Mouse (Mus musculus) left cerebral cortex, postnatal 10 days (tissue): Measurements from ENCODE around the gene Dmpk. TPM values are rescaled to one million over a fixed set of nuclear protein-coding genes. Genes with fewer than 3 reads are reported as not detected.

Experiments
- DNase-seq, 2 experiments: peaks; one replicate each; pipeline ENCODE4 v3.0.0; 2021 to 2022; ENCODE audit warnings: low spot score in 2 of 2, mixed read lengths in 1 of 2; ENCODE audit errors: extremely low spot score in 1 of 2
- intact Hi-C: fragments of 180-260 bp; cut with DNase I; formaldehyde crosslinking; loops from one replicate; pipeline ENCODE4 v1.15.1; 2025
- total RNA-seq, 2 experiments: library from RNA; stranded (reverse); gene quantifications; 2 replicates each; pipeline ENCODE4 v1.2.3; 2021

Gene Dmpk
- total RNA-seq, 2 experiments from 2014 or later = 30.2 to 31.5 TPM

- intact Hi-C loops = loop anchor here (5.0 kb wide), 1 partner anchor 41 kb away; no protein-coding TSS in a partner anchor
- DNase-seq = peak in 1 of 2 experiments; percentile 54
Measured at GRCm38 (mm10) chr7:19073504-19073903, 10.1 kb upstream of the Dmpk start.

- intact Hi-C loops = loop anchor here (5.0 kb wide), 1 partner anchor 42 kb away; no protein-coding TSS in a partner anchor
- DNase-seq = no peak
Measured at GRCm38 (mm10) chr7:19074494-19074893, 9.2 kb upstream of the Dmpk start.

GRCm38 (mm10) chr7:19075231-19075630 is 8.4 kb upstream of the Dmpk start:
- intact Hi-C loops = no loop called here
- no peak for DNase-seq

- intact Hi-C loops = no loop called here
- DNase-seq = peak; percentile 98
Measured at GRCm38 (mm10) chr7:19075723-19076585, 7.7 kb upstream of the Dmpk start, which contains the start of gene Dmwd. Dmwd (plus strand) TSS chr7:19076227.

- intact Hi-C loops = no loop called here
- no peak for DNase-seq
Measured at GRCm38 (mm10) chr7:19076586-19076991, 7.1 kb upstream of the Dmpk start.

GRCm38 (mm10) chr7:19077761-19078160 is 5.9 kb upstream of the Dmpk start:
- intact Hi-C loops = no loop called here

GRCm38 (mm10) chr7:19078732-19079131 is 4.9 kb upstream of the Dmpk start:
- intact Hi-C loops = no loop called here
- no peak for DNase-seq

More at GRCm38 (mm10) chr7:19077761-19078160, 5.9 kb upstream of the Dmpk start:
- no peak for DNase-seq

- no peak for DNase-seq
- intact Hi-C loops = no loop called here
Measured at GRCm38 (mm10) chr7:19080451-19080950, 3.1 kb upstream of the Dmpk start.

GRCm38 (mm10) chr7:19082171-19082570 is 1.5 kb upstream of the Dmpk start:
- DNase-seq = no peak

GRCm38 (mm10) chr7:19083096-19083495 is 553 bp upstream of the Dmpk start:
- no peak for DNase-seq
- intact Hi-C loops = no loop called here

More at GRCm38 (mm10) chr7:19082171-19082570, 1.5 kb upstream of the Dmpk start:
- intact Hi-C loops = no loop called here

- intact Hi-C loops = no loop called here
- DNase-seq = no peak
Measured at GRCm38 (mm10) chr7:19084277-19084771, 675 bp downstream of the Dmpk start.

- intact Hi-C loops = no loop called here
- no peak for DNase-seq
Measured at GRCm38 (mm10) chr7:19084921-19085473, 1.3 kb downstream of the Dmpk start.

GRCm38 (mm10) chr7:19085495-19085894 is 1.8 kb downstream of the Dmpk start:
- intact Hi-C loops = no loop called here

GRCm38 (mm10) chr7:19086042-19086441 is 2.4 kb downstream of the Dmpk start:
- no peak for DNase-seq

More at GRCm38 (mm10) chr7:19085495-19085894, 1.8 kb downstream of the Dmpk start:
- no peak for DNase-seq

GRCm38 (mm10) chr7:19086760-19087159 is 3.1 kb downstream of the Dmpk start:
- intact Hi-C loops = no loop called here
- no peak for DNase-seq

More at GRCm38 (mm10) chr7:19086042-19086441, 2.4 kb downstream of the Dmpk start:
- intact Hi-C loops = no loop called here

- peak in 1 of 2 experiments; percentile 77 for DNase-seq
- intact Hi-C loops = no loop called here
Measured at GRCm38 (mm10) chr7:19088813-19089212, 5.2 kb downstream of the Dmpk start.

- intact Hi-C loops = no loop called here
- no peak for DNase-seq
Measured at GRCm38 (mm10) chr7:19091913-19092312, 8.3 kb downstream of the Dmpk start.

GRCm38 (mm10) chr7:19092381-19093173 is 8.9 kb downstream of the Dmpk start:
- intact Hi-C loops = no loop called here

GRCm38 (mm10) chr7:19093174-19093521 is 9.5 kb downstream of the Dmpk start:
- intact Hi-C loops = no loop called here
- peak; percentile 41 to 88 for DNase-seq

More at GRCm38 (mm10) chr7:19092381-19093173, 8.9 kb downstream of the Dmpk start:
- DNase-seq = peak; percentile 34 to 69
